Mouse (Mus musculus) lung, postnatal 0 days (tissue): ENCODE data around the gene Kank1.

Source experiments
- CTCF ChIP-seq: IDR thresholded peaks from 2 replicates; pipeline ENCODE4 v1.5.1; 2016; ENCODE audit warnings: antibody characterized with exemption, mild to moderate bottlenecking
- EP300 ChIP-seq: IDR thresholded peaks from 2 replicates; pipeline ENCODE4 v1.6.1; 2016; ENCODE audit warnings: antibody characterized with exemption, mild to moderate bottlenecking, control low read depth

GRCm38 (mm10) chr19:25436789-25437650, 200.2 kb downstream of the Kank1 start:
- TF ChIP-seq CTCF: no peak
- no peak for TF ChIP-seq EP300
